Mouse (Mus musculus) liver, adult 2 months (tissue): ENCODE results near the gene Cbarp.

Source experiments
- CTCF ChIP-seq: fragments of 200-500 bp; IDR thresholded peaks from 2 replicates; pipeline ENCODE4 v1.5.1; 2011; ENCODE audit warnings: low read depth, low read length, control low read depth
- POLR2A ChIP-seq: fragments of 200-500 bp; IDR thresholded peaks from 2 replicates; pipeline ENCODE4 v1.6.1; 2011; ENCODE audit warnings: low read length, control low read depth; ENCODE audit not compliant: insufficient read depth; ENCODE audit errors: extremely low read depth

DNA sequence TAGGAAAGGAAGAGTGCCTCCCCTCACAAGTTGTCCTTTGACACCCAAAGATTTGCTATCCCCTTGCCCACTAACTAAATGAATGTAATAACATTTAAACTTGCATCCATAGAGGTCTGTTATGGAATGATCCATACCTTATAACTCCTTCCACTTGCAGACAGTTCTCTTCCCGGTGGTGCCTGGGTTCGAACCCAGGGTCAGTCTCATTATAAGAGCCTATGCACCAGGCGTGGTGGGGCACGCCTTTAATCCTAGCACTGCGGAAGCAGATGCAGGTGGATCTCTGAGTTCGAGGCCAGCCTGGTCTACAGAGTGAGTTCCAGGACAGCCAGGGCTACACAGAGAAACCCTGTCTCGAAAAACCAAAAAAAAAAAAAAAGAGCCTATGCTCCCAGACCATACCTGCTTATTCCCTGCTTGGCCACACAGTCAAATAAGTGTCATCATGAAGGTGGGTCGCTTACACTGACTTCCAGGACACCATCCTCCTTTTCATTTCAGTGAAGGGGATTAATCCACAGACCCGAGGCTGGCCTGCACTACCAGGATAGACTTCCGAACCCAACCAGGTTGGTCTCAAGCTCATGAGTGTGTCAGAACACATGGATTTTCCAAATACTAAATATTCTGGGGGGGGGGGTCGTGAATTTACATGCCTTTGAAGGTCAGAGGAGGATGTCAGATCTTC, 515 bp downstream of the Cbarp start:
- TF ChIP-seq POLR2A (no peak), CTCF (no peak)
